Mouse (Mus musculus) CD4-positive, CD25-positive, alpha-beta regulatory T cell, adult 4 months (primary cell): ENCODE results near the gene Vmn2r2. TPM values are rescaled to one million over a fixed set of nuclear protein-coding genes. Genes with fewer than 3 reads are reported as not detected.

Experiments used
- ATAC-seq: one replicate; pipeline ENCODE4 v1.8.0; 2017
- polyA plus RNA-seq, 2 experiments: library from polyadenylated mRNA; unstranded; fragments of 100-300 nt; shearing (Covaris generic); gene quantifications; one replicate each; pipeline ENCODE4 v1.2.1; 2017

Gene Vmn2r2
- polyA plus RNA-seq = not detected

DNA sequence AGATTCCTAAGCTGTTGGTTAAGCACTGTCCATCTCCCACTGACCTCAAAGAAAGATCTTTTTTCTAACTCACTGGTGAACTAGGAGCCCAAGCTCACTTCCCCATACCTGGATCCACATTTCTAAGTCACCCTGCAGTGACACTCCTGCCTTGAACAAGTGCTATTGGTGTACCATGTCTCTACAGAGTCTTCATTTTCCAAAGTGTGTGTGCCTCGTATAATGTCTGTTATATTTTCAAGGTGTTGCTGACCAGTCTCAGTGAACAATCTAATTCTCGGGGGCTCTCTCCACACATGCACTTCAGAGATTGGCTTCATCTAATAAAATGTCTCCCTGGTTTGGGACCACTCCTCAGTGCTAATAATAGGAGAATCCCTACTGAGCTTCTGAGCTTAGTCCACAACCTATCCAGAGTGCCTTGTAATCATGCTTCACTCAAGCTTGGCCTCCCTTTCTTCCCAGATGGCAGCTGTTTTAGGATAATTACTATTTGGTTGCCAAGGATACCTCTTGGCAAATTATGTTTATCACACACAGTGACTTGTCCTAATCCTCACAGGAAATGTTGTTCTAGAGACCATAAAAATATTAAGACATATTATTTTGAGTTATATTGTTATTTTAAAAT is at the start of gene Vmn2r2:
TSS of gene Vmn2r2 (minus strand) at position 51 of the 631 bp plus-strand sequence.
- ATAC-seq = no peak

DNA sequence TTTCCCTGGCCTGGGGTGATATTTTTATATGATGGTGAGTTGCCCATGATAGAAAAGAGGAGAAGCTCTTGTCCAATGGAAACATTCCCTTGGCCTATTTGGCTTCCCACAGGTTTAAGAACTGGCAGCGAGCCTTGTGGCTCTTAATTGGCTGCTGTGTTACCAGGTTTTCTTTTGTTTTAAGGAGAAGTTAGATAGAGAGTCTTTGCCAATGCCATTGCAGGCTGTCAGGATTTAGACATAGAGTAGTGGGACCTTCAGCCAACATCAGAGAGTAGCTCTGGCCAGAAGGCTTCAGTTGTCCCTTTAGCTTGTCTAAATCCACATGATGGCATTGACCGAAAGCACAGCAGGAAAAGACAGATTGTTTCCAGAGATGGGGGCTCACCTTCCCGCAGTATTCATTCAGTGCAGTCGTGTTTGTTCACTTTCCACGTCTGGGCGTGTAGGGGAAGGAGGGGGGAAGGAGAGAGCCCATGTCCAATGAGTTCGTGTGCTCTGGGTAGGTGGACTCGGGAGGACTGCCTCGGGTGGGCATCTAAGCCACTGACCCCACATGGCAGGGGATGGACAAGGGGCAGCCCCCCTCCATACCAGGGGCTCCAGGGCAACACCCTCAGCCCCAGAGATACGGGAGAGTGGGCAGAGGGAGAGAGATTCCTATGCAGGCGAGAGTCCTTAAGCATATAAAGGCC is 28.2 kb downstream of the Vmn2r2 start:
- ATAC-seq = no peak

DNA sequence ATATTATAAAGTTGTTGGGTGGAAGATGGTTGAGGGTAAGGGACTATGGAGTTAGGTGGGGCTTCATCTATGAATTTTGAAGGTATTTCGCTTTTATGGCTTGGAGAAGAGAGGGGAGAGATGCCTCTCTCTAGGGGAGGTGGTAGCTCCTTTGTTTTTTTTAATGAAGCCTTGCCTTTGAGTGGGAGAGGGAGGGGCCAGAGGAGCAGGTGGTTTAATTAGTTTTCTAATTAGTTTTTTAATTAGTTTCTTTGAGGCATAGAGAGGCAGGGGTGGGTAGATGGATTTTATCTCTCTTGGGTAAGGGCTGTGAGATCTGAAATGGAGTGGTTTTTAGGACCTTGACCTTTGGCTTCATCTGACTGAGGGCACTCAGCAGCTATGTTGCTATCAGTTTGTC is 29.0 kb downstream of the Vmn2r2 start:
- no peak for ATAC-seq

DNA sequence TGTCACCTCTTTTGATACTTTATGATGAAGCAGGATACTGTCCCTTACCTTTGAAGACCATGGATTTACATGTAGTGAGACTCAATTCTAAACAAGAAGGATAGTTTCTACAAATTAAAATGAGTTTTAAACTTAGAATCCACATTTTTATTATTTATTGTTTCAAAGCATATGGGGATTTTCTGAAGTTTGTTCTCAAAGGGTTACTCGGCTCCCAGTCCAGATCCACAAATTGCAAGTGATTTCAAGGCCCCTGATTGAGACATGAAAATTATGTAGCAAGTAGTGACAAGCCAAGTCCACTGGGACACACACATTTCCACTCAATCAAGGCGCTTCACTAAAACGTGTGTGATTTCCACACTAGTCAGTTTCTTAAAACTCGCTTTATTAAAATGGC is 60.5 kb downstream of the Vmn2r2 start, which contains the start of gene Vmn2r1:
TSS of gene Vmn2r1 (plus strand) at position 301 of the 400 bp plus-strand sequence.
- no peak for ATAC-seq

Other genes starting within 250 kb of the Vmn2r2 start
- not detected for gene Plch1, start 242.5 kb downstream of the Vmn2r2 start, polyA plus RNA-seq
- gene E130311K13Rik, start 212.5 kb downstream of the Vmn2r2 start, polyA plus RNA-seq = 10 to 100 TPM in 1 of 2 experiments, 1 to 10 TPM in 1; 9.3 to 13.4 TPM
- 1 to 10 TPM; 8.0 to 8.1 TPM for gene Slc33a1, start 177.2 kb downstream of the Vmn2r2 start, polyA plus RNA-seq
- 10 to 100 TPM; 30.2 to 33.1 TPM for gene Gmps, start 165.8 kb downstream of the Vmn2r2 start, polyA plus RNA-seq
- gene Vmn2r1, start 60.4 kb downstream of the Vmn2r2 start, polyA plus RNA-seq = not detected
- not detected for gene Vmn2r3, start 147.8 kb upstream of the Vmn2r2 start, polyA plus RNA-seq